Mouse (Mus musculus) forebrain, embryonic 14.5 days (tissue): ENCODE measurements around the gene Oasl1. TPM values are rescaled to one million over a fixed set of nuclear protein-coding genes. Genes with fewer than 3 reads are reported as not detected.
"Not testable (repeated sequence)": the region's sequence is repeated elsewhere in the genome, so short reads cannot be mapped to it uniquely, and the experiment has no call there.

Experiments
- ATAC-seq: fragments of 200-750 bp; cut with Nextera tagmentation; 2 replicates; pipeline ENCODE4 v1.8.0; 2017; ENCODE audit warnings: mild to moderate bottlenecking, moderate library complexity
- DNase-seq: peaks from one replicate; pipeline ENCODE4 v3.0.0-alpha.2; 2015; ENCODE audit warnings: low spot score
- H3K27ac ChIP-seq: fragments of 300-500 bp; sonication (generic); 2 replicates; pipeline ENCODE4 v1.5.1; 2014; ENCODE audit warnings: low read depth, mild to moderate bottlenecking, control low read depth, low read length, moderate library complexity
- H3K27me3 ChIP-seq: fragments of 300-500 bp; sonication (generic); replicated peaks from 2 replicates; pipeline ENCODE4 v1.6.1; 2014; ENCODE audit warnings: low read length, control low read depth, mixed read lengths; ENCODE audit not compliant: control insufficient read depth, insufficient read depth
- H3K36me3 ChIP-seq: fragments of 300-500 bp; sonication (generic); 2 replicates; pipeline ENCODE4 v1.6.1; 2014; ENCODE audit warnings: low read length, control low read depth; ENCODE audit not compliant: control insufficient read depth, insufficient read depth
- H3K4me1 ChIP-seq: fragments of 300-500 bp; sonication (generic); 2 replicates; pipeline ENCODE4 v1.6.1; 2014; ENCODE audit warnings: antibody characterized with exemption, low read length, control low read depth; ENCODE audit not compliant: control insufficient read depth, insufficient read depth
- H3K4me2 ChIP-seq: fragments of 300-500 bp; sonication (generic); 2 replicates; pipeline ENCODE4 v1.6.1; 2014; ENCODE audit warnings: mild to moderate bottlenecking, control low read depth, low read length
- H3K4me3 ChIP-seq: fragments of 300-500 bp; sonication (generic); 2 replicates; pipeline ENCODE4 v1.5.1; 2014; ENCODE audit warnings: low read depth, low read length, control low read depth
- H3K9ac ChIP-seq: fragments of 300-500 bp; sonication (generic); 2 replicates; pipeline ENCODE4 v1.6.1; 2014; ENCODE audit warnings: mild to moderate bottlenecking, low read length, control low read depth, moderate library complexity
- H3K9me3 ChIP-seq: fragments of 300-500 bp; sonication (generic); replicated peaks from 2 replicates; pipeline ENCODE4 v1.6.1; 2016; ENCODE audit warnings: low read length, control low read depth, mixed read lengths; ENCODE audit not compliant: control insufficient read depth
- WGBS: fragments of 180-500 bp; shearing (Covaris S2); extraction: QIAGEN DNeasy Blood & Tissue Kit; methylation state at CpG from one replicate; pipeline ENCODE4 v1.1.7; 2014; 5-methylcytosine and 5-hydroxymethylcytosine counted together
- polyA plus RNA-seq: library from polyadenylated mRNA; unstranded; fragments of >200 nt; fragmentation: Nextera tagmentation; extraction: Ambion mirVana; gene quantifications from 2 replicates; pipeline ENCODE4 v1.2.1, GENCODE M21; 2014

Oasl1 gene
- polyA plus RNA-seq, 1 experiment from 2014 or later: 0.10 TPM

DNA sequence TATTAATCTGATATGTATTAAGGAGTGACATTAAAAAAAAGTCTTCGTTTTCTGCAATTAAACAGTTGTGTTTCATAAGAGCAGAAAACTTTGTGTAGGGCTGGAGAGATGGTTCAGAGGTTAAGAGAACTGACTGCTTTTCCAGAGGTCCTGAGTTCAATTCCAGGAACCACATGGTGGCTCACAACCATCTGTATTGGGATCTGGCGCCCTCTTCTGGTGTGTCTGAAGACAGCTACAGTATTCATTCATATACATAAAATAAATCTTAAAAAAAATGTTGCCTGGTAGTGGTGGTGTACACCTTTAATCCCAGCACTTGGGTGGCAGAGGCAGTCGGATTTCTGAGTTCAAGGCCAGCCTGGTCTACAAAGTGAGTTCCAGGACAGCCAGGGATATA, 18.1 kb downstream of the Oasl1 start:
- not testable (repeated sequence) for DNase-seq, H3K9me3 ChIP-seq, H3K36me3 ChIP-seq, H3K27me3 ChIP-seq, ATAC-seq, H3K4me2 ChIP-seq, H3K27ac ChIP-seq, H3K4me1 ChIP-seq, H3K4me3 ChIP-seq, H3K9ac ChIP-seq
- WGBS: 50% methylated on average over 3 of the region's 3 CpGs

DNA sequence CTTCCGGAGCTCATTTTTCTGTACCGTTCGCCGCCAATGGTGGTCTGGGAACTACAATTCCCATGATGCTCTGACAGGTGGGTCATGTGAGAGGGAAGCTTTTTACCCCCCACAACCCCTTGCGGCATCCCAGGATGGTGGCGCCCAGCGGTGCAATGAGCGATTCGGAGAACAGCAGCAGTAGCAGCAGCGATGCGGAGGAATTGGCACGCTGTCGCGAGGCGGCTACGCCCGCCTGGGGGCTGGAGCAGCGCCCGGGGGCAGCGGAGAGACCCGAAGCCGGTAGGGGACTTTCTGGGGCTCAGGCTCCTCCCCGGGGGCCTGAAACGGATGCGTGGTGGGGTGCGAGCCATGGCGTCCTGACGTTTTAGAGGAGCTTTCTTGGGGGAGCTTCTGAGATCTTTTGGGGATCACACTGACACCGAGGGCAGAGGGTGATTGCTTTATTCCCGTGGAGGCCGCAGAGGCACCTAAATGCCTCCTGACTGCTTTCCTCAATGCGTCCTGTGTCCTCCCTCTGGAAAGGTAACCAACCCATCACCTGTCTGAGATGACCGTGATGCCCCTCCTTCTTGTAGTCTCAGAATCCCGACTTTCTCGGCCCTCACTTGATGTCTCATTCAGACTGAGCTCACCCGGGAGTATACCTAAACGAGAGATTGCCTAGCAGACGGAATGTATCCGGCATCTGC, 19.2 kb downstream of the Oasl1 start, which contains the start of gene 2210016L21Rik:
Gene 2210016L21Rik (plus strand): TSS at position 85 of the 692 bp plus-strand sequence.
- 1% methylated on average over 39 of the region's 39 CpGs for WGBS
- Histone ChIP-seq H3K4me2 (peak within 1 kb of the TSS; percentile 79), H3K27me3 (no peaks in the 10 kb centered on the region), H3K9ac (peak within 1 kb of the TSS; percentile 82), H3K9me3 (no peaks in the 10 kb centered on the region), H3K36me3 (peaks cover 17% of the 10 kb centered on the region), H3K4me3 (peak within 1 kb of the TSS; percentile 66), H3K4me1 (peaks cover 7% of the 10 kb centered on the region), H3K27ac (peak within 1 kb of the TSS; percentile 85)
- DNase-seq: peak; percentile 97
- peak; percentile 97 for ATAC-seq

DNA sequence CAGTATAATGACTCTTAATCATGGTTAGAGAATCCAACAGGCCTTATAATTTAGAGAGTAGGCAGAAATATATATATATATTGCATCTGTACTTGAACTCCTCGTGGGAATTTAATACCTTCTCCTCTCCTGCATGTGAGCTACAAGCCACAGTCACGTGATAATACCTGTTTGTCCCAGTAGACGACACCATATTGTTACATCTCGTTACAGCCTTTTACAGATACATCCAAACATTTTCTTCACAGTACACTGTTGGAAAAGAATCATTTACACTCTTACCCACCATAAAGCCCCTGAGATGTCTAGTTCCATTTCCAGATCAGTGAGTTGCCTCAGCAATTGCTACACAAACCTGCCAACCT, 19.7 kb downstream of the Oasl1 start:
- ATAC-seq: no peak
- 34% methylated on average over 4 of the region's 4 CpGs for WGBS

DNA sequence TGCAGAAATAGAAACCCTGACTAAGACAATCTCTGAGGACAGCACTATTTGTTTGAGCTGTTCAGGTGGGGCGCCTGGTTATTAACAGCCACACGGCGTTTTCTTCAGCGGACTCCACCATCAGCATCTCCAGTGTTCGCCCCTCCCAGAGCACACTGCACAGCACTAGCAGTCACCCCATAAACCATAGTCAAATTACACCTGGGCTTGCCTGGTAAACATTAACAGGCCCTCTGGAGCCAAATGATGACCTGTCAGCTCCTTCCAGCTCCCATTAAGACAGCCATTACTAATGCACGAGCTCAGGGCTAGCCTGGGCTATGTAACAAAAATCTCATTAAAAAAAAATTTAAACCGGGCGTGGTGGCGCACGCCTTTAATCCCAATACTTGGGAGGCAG, 22.0 kb downstream of the Oasl1 start:
- no peak overlapping the region for H3K9ac ChIP-seq
- WGBS: 96% methylated on average over 10 of the region's 10 CpGs

More for the DNA sequence above, 19.7 kb downstream of the Oasl1 start:
- peak overlapping the region; percentile 66 for H3K4me3 ChIP-seq
- DNase-seq: no peak
- H3K27me3 ChIP-seq: no peaks in the 10 kb centered on the region
- H3K27ac ChIP-seq: no peak overlapping the region; the same call in 1 of the 2 replicates
- peak overlapping the region; percentile 82 for H3K9ac ChIP-seq
- H3K36me3 ChIP-seq: peaks cover 22% of the 10 kb centered on the region
- no peaks in the 10 kb centered on the region for H3K9me3 ChIP-seq
- peaks cover 7% of the 10 kb centered on the region for H3K4me1 ChIP-seq
- H3K4me2 ChIP-seq: peak overlapping the region; percentile 79

DNA sequence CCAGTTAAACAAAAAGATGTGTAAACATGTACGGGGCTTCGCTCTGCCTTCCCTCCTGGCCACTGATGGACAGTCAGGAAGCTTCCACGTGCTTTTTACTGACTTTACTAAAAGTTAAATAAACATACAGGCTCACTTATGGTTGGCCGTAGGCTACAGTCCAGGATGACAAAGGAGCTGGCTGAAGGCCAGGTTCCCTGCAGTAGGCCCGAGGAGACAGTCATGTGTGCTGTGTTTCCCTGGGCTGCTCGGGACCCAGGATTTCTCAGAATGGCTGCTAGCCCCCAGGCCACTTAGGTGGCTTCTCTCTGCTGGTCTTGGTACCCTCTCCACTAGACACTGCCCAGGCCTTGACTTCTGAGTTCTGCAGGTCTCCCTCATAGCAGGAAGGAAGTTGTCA, 25.9 kb downstream of the Oasl1 start:
- WGBS: 58% methylated on average over 6 of the region's 6 CpGs
- H3K36me3 ChIP-seq: peaks cover 47% of the 10 kb centered on the region

More for the DNA sequence above, 22.0 kb downstream of the Oasl1 start:
- no peak overlapping the region for H3K4me2 ChIP-seq
- H3K36me3 ChIP-seq: peaks cover 45% of the 10 kb centered on the region
- no peaks in the 10 kb centered on the region for H3K27me3 ChIP-seq
- H3K4me1 ChIP-seq: peaks cover 7% of the 10 kb centered on the region
- ATAC-seq: no peak
- H3K27ac ChIP-seq: no peak overlapping the region
- no peak overlapping the region for H3K4me3 ChIP-seq
- H3K9me3 ChIP-seq: no peaks in the 10 kb centered on the region
- DNase-seq: no peak

DNA sequence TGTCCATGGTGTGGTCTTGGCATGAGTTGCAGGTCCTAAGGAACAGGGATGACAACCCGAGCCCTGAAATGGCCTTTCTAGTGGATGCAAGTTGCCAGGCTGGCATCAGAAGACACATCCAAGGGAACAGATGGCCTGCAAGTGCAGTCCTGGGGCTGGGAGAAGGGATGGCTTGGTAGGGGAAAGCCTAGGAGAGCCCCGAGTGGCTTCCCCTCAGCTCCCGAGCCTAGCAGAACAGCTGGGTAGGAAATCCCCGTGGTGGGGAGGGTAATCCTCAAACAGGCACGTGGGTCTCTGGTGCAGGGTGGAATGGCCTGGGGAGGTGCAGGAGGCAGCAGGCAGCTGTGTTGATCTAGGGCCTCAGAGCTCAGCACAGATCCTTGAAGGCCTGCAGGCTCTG, 26.3 kb downstream of the Oasl1 start:
- H3K4me3 ChIP-seq: no peak overlapping the region
- peaks cover 47% of the 10 kb centered on the region for H3K36me3 ChIP-seq
- H3K27me3 ChIP-seq: no peaks in the 10 kb centered on the region
- H3K27ac ChIP-seq: no peak overlapping the region
- H3K4me1 ChIP-seq: no peaks in the 10 kb centered on the region
- no peaks in the 10 kb centered on the region for H3K9me3 ChIP-seq
- H3K4me2 ChIP-seq: no peak overlapping the region
- H3K9ac ChIP-seq: 0 out of 2 replicates have a peak overlapping the region, but pooled peaks have one; percentile 5
- 68% methylated on average over 5 of the region's 5 CpGs for WGBS
- DNase-seq: no peak
- no peak for ATAC-seq

More for the DNA sequence above, 25.9 kb downstream of the Oasl1 start:
- 0 out of 2 replicates have a peak overlapping the region, but pooled peaks have one; percentile 5 for H3K9ac ChIP-seq
- no peaks in the 10 kb centered on the region for H3K4me1 ChIP-seq
- no peak overlapping the region for H3K4me3 ChIP-seq
- no peaks in the 10 kb centered on the region for H3K9me3 ChIP-seq
- H3K27me3 ChIP-seq: no peaks in the 10 kb centered on the region
- no peak overlapping the region for H3K4me2 ChIP-seq
- peak; percentile 41 for DNase-seq
- ATAC-seq: no peak
- H3K27ac ChIP-seq: no peak overlapping the region

DNA sequence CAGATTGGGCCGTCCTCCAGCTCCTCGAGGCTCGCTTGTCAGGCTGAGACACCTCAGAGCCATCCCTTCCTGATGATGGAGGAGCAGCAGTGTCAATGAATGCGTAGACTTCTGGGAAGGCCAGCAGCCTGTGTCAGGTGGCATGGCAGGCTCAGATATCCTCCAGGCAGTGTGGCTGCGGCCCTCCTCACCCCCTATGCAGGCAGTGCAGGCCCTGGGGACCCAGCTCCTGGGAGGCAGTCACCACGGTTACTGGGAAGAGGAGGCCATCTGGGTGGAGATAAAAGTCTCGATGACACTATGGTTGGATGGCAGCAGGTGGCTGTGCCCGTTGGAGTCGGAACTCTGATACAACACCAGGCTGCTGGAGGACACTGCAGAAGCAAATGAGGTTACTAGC, 26.8 kb downstream of the Oasl1 start:
- no peak overlapping the region for H3K27ac ChIP-seq
- peaks cover 47% of the 10 kb centered on the region for H3K36me3 ChIP-seq
- H3K4me3 ChIP-seq: no peak overlapping the region
- H3K9ac ChIP-seq: no peak overlapping the region
- H3K27me3 ChIP-seq: no peaks in the 10 kb centered on the region
- no peaks in the 10 kb centered on the region for H3K9me3 ChIP-seq
- WGBS: 86% methylated on average over 9 of the region's 9 CpGs
- ATAC-seq (no peak), DNase-seq (no peak)
- no peaks in the 10 kb centered on the region for H3K4me1 ChIP-seq
- H3K4me2 ChIP-seq: no peak overlapping the region

DNA sequence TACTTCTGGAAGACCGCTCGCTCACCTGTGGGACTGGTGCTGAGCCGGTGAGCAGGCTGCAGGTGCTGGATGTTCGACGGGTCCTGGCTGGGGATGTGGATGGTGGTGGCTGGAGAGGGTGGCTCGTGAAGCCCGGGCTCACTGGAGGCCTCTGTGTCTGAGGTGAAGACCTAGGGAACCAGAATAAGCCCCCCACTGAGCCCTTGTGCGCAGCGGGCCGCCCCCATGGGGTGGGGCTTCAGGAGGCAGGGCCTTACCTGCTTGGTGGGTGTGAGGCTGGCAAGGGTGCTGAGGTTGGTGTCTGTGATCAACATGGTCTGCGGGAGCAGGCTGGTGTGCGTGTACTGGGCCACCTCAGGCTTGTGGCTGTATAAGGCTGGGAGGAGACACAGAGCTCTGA, 27.6 kb downstream of the Oasl1 start:
- no peak for DNase-seq
- peaks cover 46% of the 10 kb centered on the region for H3K36me3 ChIP-seq

DNA sequence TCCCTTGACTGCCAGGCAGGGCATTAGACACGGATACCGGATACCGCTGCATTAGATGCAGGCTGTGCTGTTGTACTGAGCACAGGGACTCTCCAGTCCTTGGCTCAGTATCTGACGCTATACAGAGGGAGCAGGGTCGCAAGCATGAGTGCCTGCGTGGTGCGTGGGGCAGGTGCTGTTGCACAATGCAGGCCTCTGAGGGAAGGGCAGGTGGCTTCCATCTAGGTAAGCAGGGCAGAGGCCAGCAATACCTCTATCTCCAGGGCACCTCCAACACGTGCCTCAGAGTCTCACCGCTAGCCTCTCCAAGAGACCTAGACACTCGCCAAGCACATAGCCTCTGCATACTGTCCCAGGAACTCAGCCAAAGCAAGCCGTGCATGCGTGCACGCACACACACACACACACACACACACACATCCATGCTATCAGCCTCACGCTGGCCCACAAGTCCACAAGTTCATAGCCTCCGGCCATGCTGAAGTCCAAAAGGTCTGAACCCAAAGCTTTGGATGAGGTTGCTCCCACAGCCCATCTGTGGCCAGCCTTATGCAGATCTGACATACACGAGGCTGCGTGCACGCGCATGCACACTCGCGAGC, 28.3 kb downstream of the Oasl1 start:
- no peak overlapping the region for H3K4me3 ChIP-seq
- H3K36me3 ChIP-seq: peaks cover 38% of the 10 kb centered on the region
- no peaks in the 10 kb centered on the region for H3K27me3 ChIP-seq
- H3K4me1 ChIP-seq: no peaks in the 10 kb centered on the region
- no peak overlapping the region for H3K27ac ChIP-seq
- DNase-seq (no peak), ATAC-seq (no peak)
- H3K4me2 ChIP-seq: no peak overlapping the region
- 84% methylated on average over 21 of the region's 21 CpGs for WGBS
- no peak overlapping the region for H3K9ac ChIP-seq
- H3K9me3 ChIP-seq: no peaks in the 10 kb centered on the region

More for the DNA sequence above, 27.6 kb downstream of the Oasl1 start:
- Histone ChIP-seq H3K27me3 (no peaks in the 10 kb centered on the region), H3K4me3 (no peak overlapping the region), H3K27ac (no peak overlapping the region), H3K4me1 (no peaks in the 10 kb centered on the region), H3K9ac (no peak overlapping the region), H3K4me2 (no peak overlapping the region), H3K9me3 (no peaks in the 10 kb centered on the region)
- WGBS: 59% methylated on average over 12 of the region's 12 CpGs
- ATAC-seq: no peak
